Mouse (Mus musculus): ENCODE data around the gene Usp17la. TPM values are rescaled to one million over a fixed set of nuclear protein-coding genes. Genes with fewer than 3 reads are reported as not detected.
"Not testable (repeated sequence)": the region's sequence is repeated elsewhere in the genome, so short reads cannot be mapped to it uniquely, and the experiment has no call there.

The Usp17la gene
- polyA plus RNA-seq (2015; fragmentation: Nextera tagmentation; extraction: Ambion mirVana) = not detected in 2 replicates

GRCm38 (mm10) chr7:104856709-104857108 lies at the start of gene Usp17la:
TSS of gene Usp17la (plus strand) at chr7:104857009.
- not testable (repeated sequence) for ATAC-seq (ENCODE audit: low FRiP score, low TSS enrichment); H3K4me1 ChIP-seq (ENCODE audit: insufficient read depth, low read length); H3K4me3 ChIP-seq (ENCODE audit: low read length); H3K4me2 ChIP-seq (replicated peaks; ENCODE audit: low read depth, low read length); H3K27me3 ChIP-seq (ENCODE audit: insufficient read depth, low read length); H3K36me3 ChIP-seq (ENCODE audit: insufficient read depth, low read length); H3K9me3 ChIP-seq (ENCODE audit: low read length); H3K9ac ChIP-seq (replicated peaks; ENCODE audit: low read length); H3K27ac ChIP-seq (ENCODE audit: low read length)
- WGBS = 81% methylated on average over 2 of the region's 2 CpGs

DNA sequence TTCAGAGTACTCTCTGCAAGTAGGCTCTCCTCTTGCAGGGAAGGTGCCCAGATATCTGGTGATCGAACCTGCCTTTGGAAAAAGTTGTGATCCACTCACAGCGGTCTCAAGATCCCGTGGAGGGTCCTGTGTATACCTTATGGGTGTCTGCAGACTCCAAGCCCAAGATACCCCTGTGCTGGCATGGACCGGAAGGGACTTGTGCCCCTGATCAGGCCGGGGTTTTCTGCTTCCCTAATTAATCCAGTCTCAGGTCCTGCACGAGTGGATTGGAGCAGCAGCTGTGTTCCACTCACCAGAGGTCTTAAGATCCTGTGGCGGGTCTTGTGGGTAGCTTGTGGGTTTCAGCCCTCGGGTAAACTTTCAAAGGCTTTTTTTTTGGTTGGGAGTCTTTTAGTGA lies 46.5 kb upstream of the Usp17la start:
- not testable (repeated sequence) for H3K4me2 ChIP-seq (replicated peaks; ENCODE audit: low read depth, low read length); H3K27me3 ChIP-seq (ENCODE audit: insufficient read depth, low read length); H3K9me3 ChIP-seq (ENCODE audit: low read length); ATAC-seq (ENCODE audit: low FRiP score, low TSS enrichment); H3K4me1 ChIP-seq (ENCODE audit: insufficient read depth, low read length); H3K36me3 ChIP-seq (ENCODE audit: insufficient read depth, low read length); H3K27ac ChIP-seq (ENCODE audit: low read length); H3K4me3 ChIP-seq (ENCODE audit: low read length); H3K9ac ChIP-seq (replicated peaks; ENCODE audit: low read length)
- 88% methylated on average over 8 of the region's 8 CpGs for WGBS

GRCm38 (mm10) chr7:104842503-104842902 lies 14.3 kb upstream of the Usp17la start, which contains the start of gene Usp17lb:
TSS of gene Usp17lb (minus strand) at chr7:104842603.
- no peak within 1 kb of the TSS for H3K4me2 ChIP-seq (replicated peaks; ENCODE audit: low read depth, low read length)
- H3K36me3 ChIP-seq (ENCODE audit: insufficient read depth, low read length) = no peaks in the 10 kb centered on the region
- no peak within 1 kb of the TSS for H3K9ac ChIP-seq (replicated peaks; ENCODE audit: low read length)
- 48% methylated on average over 1 of the region's 1 CpGs for WGBS
- no peak within 1 kb of the TSS for H3K4me3 ChIP-seq (ENCODE audit: low read length)
- H3K9me3 ChIP-seq (ENCODE audit: low read length) = no peaks in the 10 kb centered on the region
- H3K27ac ChIP-seq (ENCODE audit: low read length) = no peak within 1 kb of the TSS
- no peaks in the 10 kb centered on the region for H3K4me1 ChIP-seq (ENCODE audit: insufficient read depth, low read length)
- ATAC-seq (ENCODE audit: low FRiP score, low TSS enrichment) = no peak
- no peaks in the 10 kb centered on the region for H3K27me3 ChIP-seq (ENCODE audit: insufficient read depth, low read length)

DNA sequence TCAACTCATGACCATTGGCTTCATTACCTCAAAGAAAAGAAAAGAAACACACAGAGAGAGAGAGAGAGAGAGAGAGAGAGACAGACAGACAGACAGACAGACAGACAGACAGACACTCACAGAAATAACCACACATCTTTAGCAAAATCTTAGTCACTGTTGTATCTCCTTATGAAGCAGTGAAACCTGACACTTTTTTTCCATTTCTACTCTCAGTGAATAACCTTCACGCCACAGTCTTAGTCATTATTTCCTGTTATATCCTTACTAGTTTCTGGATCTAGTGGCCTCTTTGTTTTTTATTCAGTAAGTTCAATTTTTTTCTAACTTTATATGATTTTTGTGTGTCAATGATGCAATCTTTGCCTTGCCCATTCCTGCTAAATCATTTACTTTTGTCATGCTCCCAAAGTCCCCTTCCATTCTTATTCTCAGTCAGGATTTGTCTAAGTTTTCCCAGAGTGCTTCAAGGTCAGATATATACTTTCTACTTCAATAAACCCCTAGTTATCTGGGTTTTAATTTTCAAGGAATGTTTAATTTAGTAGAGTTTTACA lies 13.0 kb upstream of the Usp17la start:
- Histone ChIP-seq H3K4me3 (ENCODE audit: low read length) (no peak overlapping the region), H3K4me1 (ENCODE audit: insufficient read depth, low read length) (no peaks in the 10 kb centered on the region), H3K36me3 (ENCODE audit: insufficient read depth, low read length) (no peaks in the 10 kb centered on the region), H3K4me2 (replicated peaks; ENCODE audit: low read depth, low read length) (no peak overlapping the region), H3K9me3 (ENCODE audit: low read length) (no peaks in the 10 kb centered on the region), H3K27me3 (ENCODE audit: insufficient read depth, low read length) (no peaks in the 10 kb centered on the region), H3K9ac (replicated peaks; ENCODE audit: low read length) (no peak overlapping the region), H3K27ac (ENCODE audit: low read length) (no peak overlapping the region)
- 73% methylated on average over 1 of the region's 1 CpGs for WGBS
- no peak for ATAC-seq (ENCODE audit: low FRiP score, low TSS enrichment)

DNA sequence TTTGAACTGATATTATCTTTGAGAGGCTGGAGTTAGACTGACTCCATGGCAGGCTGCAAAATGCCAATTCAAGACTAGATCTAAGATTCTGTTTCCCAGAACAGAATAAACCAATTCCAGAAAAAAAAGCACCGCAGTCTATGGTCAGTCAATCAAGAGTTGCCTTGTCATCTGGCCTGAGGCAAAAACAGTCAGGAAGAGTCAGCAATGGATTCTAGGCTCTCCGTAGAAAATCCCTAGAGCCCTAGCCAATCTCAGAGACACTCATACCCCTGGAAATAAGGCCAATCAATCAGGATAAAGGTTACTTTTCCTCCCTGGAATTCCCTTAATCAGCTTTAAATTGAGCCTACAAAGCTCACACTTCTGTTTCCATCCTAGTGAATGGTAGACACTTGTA lies 5.3 kb upstream of the Usp17la start:
- H3K9ac ChIP-seq (replicated peaks; ENCODE audit: low read length); H3K4me2 ChIP-seq (replicated peaks; ENCODE audit: low read depth, low read length); H3K4me1 ChIP-seq (ENCODE audit: insufficient read depth, low read length); ATAC-seq (ENCODE audit: low FRiP score, low TSS enrichment); H3K27me3 ChIP-seq (ENCODE audit: insufficient read depth, low read length); H3K4me3 ChIP-seq (ENCODE audit: low read length); H3K27ac ChIP-seq (ENCODE audit: low read length); H3K36me3 ChIP-seq (ENCODE audit: insufficient read depth, low read length); H3K9me3 ChIP-seq (ENCODE audit: low read length): not testable (repeated sequence)
- WGBS = 84% methylated on average over 2 of the region's 2 CpGs

- Histone ChIP-seq H3K36me3 (ENCODE audit: insufficient read depth, low read length) (no peaks in the 10 kb centered on the region), H3K4me2 (replicated peaks; ENCODE audit: low read depth, low read length) (no peak overlapping the region), H3K9me3 (ENCODE audit: low read length) (no peaks in the 10 kb centered on the region), H3K9ac (replicated peaks; ENCODE audit: low read length) (no peak overlapping the region), H3K4me1 (ENCODE audit: insufficient read depth, low read length) (no peaks in the 10 kb centered on the region), H3K27me3 (ENCODE audit: insufficient read depth, low read length) (no peaks in the 10 kb centered on the region), H3K27ac (ENCODE audit: low read length) (no peak overlapping the region), H3K4me3 (ENCODE audit: low read length) (no peak overlapping the region)
- WGBS = 84% methylated on average over 3 of the region's 3 CpGs
- ATAC-seq (ENCODE audit: low FRiP score, low TSS enrichment) = no peak
Observed at GRCm38 (mm10) chr7:104855248-104855750, 1.5 kb upstream of the Usp17la start.

DNA sequence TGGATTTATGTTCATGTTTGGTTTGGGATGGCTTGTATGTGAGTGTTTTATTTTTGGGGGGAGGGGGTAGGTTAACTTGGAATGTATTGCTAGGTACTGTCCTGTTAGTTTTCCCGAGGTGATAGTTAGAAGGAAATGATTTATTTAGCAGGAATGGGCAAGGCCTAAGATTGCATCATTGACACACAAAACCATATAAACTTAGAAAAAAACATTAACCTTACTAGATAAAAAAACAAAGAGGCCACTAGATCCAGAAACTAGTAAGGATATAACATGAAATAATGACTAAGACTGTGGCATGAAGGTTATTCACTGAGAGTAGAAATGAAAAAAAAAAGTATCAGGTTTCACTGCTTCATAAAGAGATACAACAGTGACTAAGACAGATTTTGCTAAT lies 874 bp downstream of the Usp17la start:
- H3K9ac ChIP-seq (replicated peaks; ENCODE audit: low read length) = no peak overlapping the region
- H3K27me3 ChIP-seq (ENCODE audit: insufficient read depth, low read length) = no peaks in the 10 kb centered on the region
- H3K9me3 ChIP-seq (ENCODE audit: low read length) = no peaks in the 10 kb centered on the region
- no peak for ATAC-seq (ENCODE audit: low FRiP score, low TSS enrichment)
- no peaks in the 10 kb centered on the region for H3K36me3 ChIP-seq (ENCODE audit: insufficient read depth, low read length)
- no peak overlapping the region for H3K4me3 ChIP-seq (ENCODE audit: low read length)
- no peak overlapping the region for H3K4me2 ChIP-seq (replicated peaks; ENCODE audit: low read depth, low read length)
- H3K4me1 ChIP-seq (ENCODE audit: insufficient read depth, low read length) = no peaks in the 10 kb centered on the region
- H3K27ac ChIP-seq (ENCODE audit: low read length) = no peak overlapping the region
- 55% methylated on average over 1 of the region's 1 CpGs for WGBS

- Histone ChIP-seq H3K27me3 (ENCODE audit: insufficient read depth, low read length) (no peaks in the 10 kb centered on the region), H3K4me2 (replicated peaks; ENCODE audit: low read depth, low read length) (no peak overlapping the region), H3K4me1 (ENCODE audit: insufficient read depth, low read length) (no peaks in the 10 kb centered on the region), H3K4me3 (ENCODE audit: low read length) (no peak overlapping the region), H3K9me3 (ENCODE audit: low read length) (no peaks in the 10 kb centered on the region), H3K27ac (ENCODE audit: low read length) (no peak overlapping the region), H3K36me3 (ENCODE audit: insufficient read depth, low read length) (no peaks in the 10 kb centered on the region), H3K9ac (replicated peaks; ENCODE audit: low read length) (no peak overlapping the region)
- ATAC-seq (ENCODE audit: low FRiP score, low TSS enrichment) = no peak
- 76% methylated on average over 3 of the region's 3 CpGs for WGBS
Observed at GRCm38 (mm10) chr7:104861381-104861780, 4.6 kb downstream of the Usp17la start.

DNA sequence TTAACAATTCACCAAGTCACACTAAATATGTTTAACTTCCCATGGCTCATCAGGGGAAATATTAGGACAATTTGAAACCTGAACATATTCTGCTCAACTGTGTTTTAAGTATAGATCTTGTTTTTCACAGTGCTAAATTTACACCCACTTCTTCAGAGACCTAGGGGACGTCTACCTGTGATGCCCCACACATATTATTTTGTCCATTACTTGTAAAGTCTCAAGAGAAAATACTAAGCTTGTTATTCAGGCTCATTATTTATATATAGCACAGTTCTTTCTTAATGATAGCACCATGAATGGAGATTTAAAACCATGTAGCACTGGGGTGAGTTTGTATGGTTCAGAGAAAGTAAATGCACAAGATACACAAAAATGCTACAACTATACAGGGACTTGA lies 20.9 kb downstream of the Usp17la start, which contains the start of gene Olfr665:
TSS of gene Olfr665 (plus strand) at position 301 of the 400 bp plus-strand sequence.
- WGBS = 51% methylated on average over 1 of the region's 1 CpGs
- ATAC-seq (ENCODE audit: low FRiP score, low TSS enrichment) = no peak
- no peaks in the 10 kb centered on the region for H3K36me3 ChIP-seq (ENCODE audit: insufficient read depth, low read length)

DNA sequence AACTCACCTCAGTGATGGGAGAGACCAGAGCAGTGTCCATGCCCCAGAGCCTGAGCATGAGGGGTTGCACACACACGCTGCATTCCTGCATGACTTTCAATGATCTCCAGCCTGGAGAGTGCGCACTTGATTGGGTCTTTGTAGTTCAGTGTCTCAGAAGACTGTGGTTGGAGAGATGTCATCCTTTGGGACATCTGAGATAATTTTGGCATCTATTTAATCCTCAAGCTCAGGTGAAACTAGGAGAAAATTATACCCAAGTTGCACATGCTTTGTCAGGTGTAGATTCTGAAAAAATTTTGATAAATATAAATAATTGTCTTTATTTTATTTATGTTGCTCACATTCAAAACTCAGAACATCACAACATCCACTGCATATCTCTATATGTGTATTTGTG lies 39.0 kb downstream of the Usp17la start, which contains the start of gene Olfr666:
TSS of gene Olfr666 (minus strand) at position 101 of the 400 bp plus-strand sequence.
- WGBS = 90% methylated on average over 2 of the region's 2 CpGs
- ATAC-seq (ENCODE audit: low FRiP score, low TSS enrichment) = no peak
- no peak within 1 kb of the TSS for H3K4me2 ChIP-seq (replicated peaks; ENCODE audit: low read depth, low read length)
- H3K9me3 ChIP-seq (ENCODE audit: low read length) = no peaks in the 10 kb centered on the region
- H3K4me1 ChIP-seq (ENCODE audit: insufficient read depth, low read length) = no peaks in the 10 kb centered on the region
- H3K27ac ChIP-seq (ENCODE audit: low read length) = no peak within 1 kb of the TSS
- H3K4me3 ChIP-seq (ENCODE audit: low read length) = no peak within 1 kb of the TSS
- no peaks in the 10 kb centered on the region for H3K27me3 ChIP-seq (ENCODE audit: insufficient read depth, low read length)
- no peaks in the 10 kb centered on the region for H3K36me3 ChIP-seq (ENCODE audit: insufficient read depth, low read length)
- no peak within 1 kb of the TSS for H3K9ac ChIP-seq (replicated peaks; ENCODE audit: low read length)

More for the DNA sequence above, 20.9 kb downstream of the Usp17la start, which contains the start of gene Olfr665:
- Histone ChIP-seq H3K27ac (ENCODE audit: low read length) (no peak within 1 kb of the TSS), H3K9me3 (ENCODE audit: low read length) (no peaks in the 10 kb centered on the region), H3K4me1 (ENCODE audit: insufficient read depth, low read length) (no peaks in the 10 kb centered on the region), H3K4me3 (ENCODE audit: low read length) (no peak within 1 kb of the TSS), H3K27me3 (ENCODE audit: insufficient read depth, low read length) (no peaks in the 10 kb centered on the region), H3K9ac (replicated peaks; ENCODE audit: low read length) (no peak within 1 kb of the TSS), H3K4me2 (replicated peaks; ENCODE audit: low read depth, low read length) (no peak within 1 kb of the TSS)

Measured in kidney, embryonic 16.5 days (tissue).